Mouse (Mus musculus): ENCODE results near the gene Cd300lg.

Gene Cd300lg

DNA sequence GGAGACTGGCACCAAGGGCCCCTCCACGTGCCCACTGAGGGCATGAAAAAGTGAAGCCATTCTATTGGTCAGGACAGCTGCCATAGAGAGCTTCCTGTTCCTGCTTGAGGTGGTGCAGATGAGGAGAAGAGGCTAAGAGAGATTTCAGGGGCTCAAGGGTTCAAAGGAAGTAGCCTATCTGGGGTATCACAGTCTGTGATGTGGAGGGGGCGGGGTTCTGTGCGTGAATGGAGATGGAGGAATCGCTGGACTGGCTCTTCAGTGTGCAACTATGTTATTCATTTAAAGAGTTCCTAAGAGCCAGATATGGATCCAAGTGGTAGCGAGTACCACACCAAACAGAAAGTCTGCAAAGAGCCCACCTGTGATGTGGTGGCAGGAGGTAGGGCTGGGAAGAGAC, 55.1 kb downstream of the Cd300lg start:
- in situ Hi-C loops (cut with MboI, MseI): no loop called here

GRCm38 (mm10) chr11:102096887-102097391, 55.6 kb downstream of the Cd300lg start:
- in situ Hi-C loops (cut with MboI, MseI): no loop called here

- in situ Hi-C loops (cut with MboI, MseI): no loop called here
Measured at GRCm38 (mm10) chr11:102101219-102101618, 59.9 kb downstream of the Cd300lg start, which contains the start of gene Ppy. Gene Ppy (minus strand): TSS chr11:102101319.

- in situ Hi-C loops (cut with MboI, MseI): no loop called here
Measured at GRCm38 (mm10) chr11:102102485-102103258, 61.4 kb downstream of the Cd300lg start.
